Mouse (Mus musculus): ENCODE measurements around the gene Chd1.

DNA sequence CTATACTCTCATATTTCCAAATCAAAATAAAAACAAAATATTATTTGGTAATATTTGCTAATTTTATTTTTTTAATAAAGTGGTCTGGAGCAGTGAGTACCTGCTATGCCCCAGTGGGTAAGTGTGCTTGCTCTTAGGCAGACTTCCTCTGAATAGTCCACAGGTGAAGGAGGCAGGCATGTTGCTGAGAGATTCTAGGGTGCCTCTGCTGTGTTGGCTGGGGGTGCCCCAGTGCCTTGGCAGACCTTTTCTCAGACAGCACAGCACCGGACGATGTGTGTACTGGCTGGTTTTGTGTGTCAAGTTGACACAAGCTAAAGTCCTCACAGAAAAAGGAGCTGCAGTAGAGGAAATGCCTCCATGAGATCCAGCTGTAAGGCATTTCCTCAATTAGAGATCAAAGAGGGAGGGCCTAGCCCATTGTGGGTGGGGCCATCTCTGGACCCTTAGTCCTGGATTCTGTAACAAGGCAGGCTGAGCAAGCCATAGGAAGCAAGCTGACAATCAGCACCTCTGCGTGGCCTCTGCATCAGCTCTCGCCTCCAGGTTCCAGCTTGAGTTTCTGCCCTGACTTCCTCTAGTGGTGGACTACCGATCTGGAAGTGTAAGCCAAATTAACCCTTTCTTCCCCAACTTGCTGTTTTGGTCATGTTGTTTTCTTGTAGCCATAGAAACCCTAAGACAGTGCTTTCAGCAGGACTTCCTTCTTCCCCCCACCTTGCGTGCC, 47.7 kb upstream of the Chd1 start:
- TF ChIP-seq CTCF (IDR thresholded peaks at IDR 0.05; ENCODE audit: low read depth) (no peak), EP300 (IDR thresholded peaks at IDR 0.05; ENCODE audit: low read depth) (no peak)
